Mouse (Mus musculus) MEL (cell line): Measurements from ENCODE around the gene Fgf8. TPM values are rescaled to one million over a fixed set of nuclear protein-coding genes. Genes with fewer than 3 reads are reported as not detected.

Source experiments
- DNase-seq: peaks from one replicate; pipeline ENCODE4 v3.0.0; 2011; ENCODE audit warnings: low read depth, low spot score
- H3K27ac ChIP-seq: 2 replicates; pipeline ENCODE4 v1.5.1; 2012; ENCODE audit warnings: low read depth, mild to moderate bottlenecking, control low read depth, low read length, moderate library complexity; ENCODE audit not compliant: control insufficient read depth
- H3K27me3 ChIP-seq, 2 experiments: fragments of 150-350 bp in 1 of 2; sonication (generic) in 1 of 2; 2 replicates each; pipeline ENCODE4 v1.6.1; 2012; ENCODE audit warnings: low read length in 2 of 2, mild to moderate bottlenecking in 2 of 2, improper control_type of control experiment in 1 of 2, moderate library complexity in 1 of 2; ENCODE audit not compliant: insufficient read depth in 2 of 2, control insufficient read depth in 1 of 2
- H3K36me3 ChIP-seq, 2 experiments: 2 replicates each; pipeline ENCODE4 v1.6.1; 2012 to 2014; ENCODE audit warnings: low read length in 2 of 2, improper control_type of control experiment in 1 of 2, inconsistent platforms in 1 of 2, mild to moderate bottlenecking in 1 of 2; ENCODE audit not compliant: insufficient read depth in 2 of 2, control insufficient read depth in 1 of 2
- H3K4me1 ChIP-seq, 2 experiments: fragments of 150-350 bp in 1 of 2; sonication (generic) in 1 of 2; 2 replicates each; pipeline ENCODE4 v1.6.1; 2012; ENCODE audit warnings: low read length in 2 of 2, improper control_type of control experiment in 1 of 2, mild to moderate bottlenecking in 1 of 2; ENCODE audit not compliant: insufficient read depth in 2 of 2, control insufficient read depth in 1 of 2
- H3K4me3 ChIP-seq, 2 experiments: fragments of 150-350 bp in 1 of 2; sonication (generic) in 1 of 2; 2 replicates each; pipeline ENCODE4 v1.5.1; 2012; ENCODE audit warnings: low read depth in 2 of 2, low read length in 2 of 2, mild to moderate bottlenecking in 2 of 2, moderate library complexity in 2 of 2, control low read depth in 1 of 2, improper control_type of control experiment in 1 of 2; ENCODE audit not compliant: control insufficient read depth in 1 of 2, insufficient read depth in 1 of 2
- H3K79me2 ChIP-seq: 2 replicates; pipeline ENCODE4 v1.6.1; 2012; ENCODE audit warnings: mild to moderate bottlenecking, low read length, moderate library complexity; ENCODE audit not compliant: control insufficient read depth, poor library complexity, insufficient read depth
- H3K9ac ChIP-seq: 2 replicates; pipeline ENCODE4 v1.6.1; 2012; ENCODE audit warnings: low read depth, mild to moderate bottlenecking, control low read depth, low read length, moderate library complexity; ENCODE audit not compliant: control insufficient read depth, poor library complexity, severe bottlenecking
- H3K9me3 ChIP-seq: fragments of 150-350 bp; sonication (generic); replicated peaks from 2 replicates; pipeline ENCODE4 v1.6.1; 2012; ENCODE audit warnings: mild to moderate bottlenecking, low read length, improper control_type of control experiment, moderate library complexity; ENCODE audit not compliant: insufficient read depth
- CHD2 ChIP-seq: IDR thresholded peaks from 2 replicates; pipeline ENCODE4 v1.6.1; 2011; ENCODE audit warnings: low read length, improper control_type of control experiment
- CTCF ChIP-seq, 3 experiments: IDR thresholded peaks in 2 of 3; conservative IDR thresholded peaks in 1 of 3; 2 replicates each; pipeline ENCODE4 v1.5.1; 2011 to 2012; ENCODE audit warnings: low read length in 3 of 3, low read depth in 2 of 3, mild to moderate bottlenecking in 2 of 3, improper control_type of control experiment in 1 of 3, inconsistent platforms in 1 of 3, mixed read lengths in 1 of 3, moderate library complexity in 1 of 3; ENCODE audit not compliant: control insufficient read depth in 1 of 3, insufficient read depth in 1 of 3, poor library complexity in 1 of 3, severe bottlenecking in 1 of 3
- E2F4 ChIP-seq: IDR thresholded peaks from 2 replicates; pipeline ENCODE4 v1.6.1; 2011; ENCODE audit warnings: low read depth, low read length, improper control_type of control experiment, borderline replicate concordance
- ELF1 ChIP-seq: IDR thresholded peaks from 2 replicates; pipeline ENCODE4 v1.6.1; 2014; ENCODE audit warnings: low read depth, mild to moderate bottlenecking, inconsistent platforms, low read length, improper control_type of control experiment, moderate library complexity
- EP300 ChIP-seq, 2 experiments: IDR thresholded peaks; 2 replicates each; pipeline ENCODE4 v1.6.1; 2011; ENCODE audit warnings: improper control_type of control experiment in 2 of 2, low read length in 2 of 2, low read depth in 1 of 2, mild to moderate bottlenecking in 1 of 2
- HCFC1 ChIP-seq: IDR thresholded peaks from 2 replicates; pipeline ENCODE4 v1.6.1; 2012; ENCODE audit warnings: low read depth, mild to moderate bottlenecking, inconsistent platforms, low read length, improper control_type of control experiment, moderate library complexity
- JUND ChIP-seq: IDR thresholded peaks from 2 replicates; pipeline ENCODE4 v1.6.1; 2011; ENCODE audit warnings: low read depth, mild to moderate bottlenecking, improper control_type of control experiment, low read length
- MAZ ChIP-seq: IDR thresholded peaks from 2 replicates; pipeline ENCODE4 v1.6.1; 2012; ENCODE audit warnings: low read depth, mild to moderate bottlenecking, inconsistent platforms, low read length, improper control_type of control experiment
- MEF2A ChIP-seq: IDR thresholded peaks from 2 replicates; pipeline ENCODE4 v1.6.1; 2014; ENCODE audit warnings: low read depth, mild to moderate bottlenecking, inconsistent platforms, low read length, improper control_type of control experiment; ENCODE audit not compliant: poor library complexity, insufficient replicate concordance, severe bottlenecking; ENCODE audit errors: extremely low read depth
- MXI1 ChIP-seq: IDR thresholded peaks from 2 replicates; pipeline ENCODE4 v1.6.1; 2011; ENCODE audit warnings: mild to moderate bottlenecking, low read depth, low read length, improper control_type of control experiment
- NRF1 ChIP-seq: IDR thresholded peaks from 2 replicates; pipeline ENCODE4 v1.6.1; 2014; ENCODE audit warnings: low read depth, mild to moderate bottlenecking, inconsistent platforms, low read length, improper control_type of control experiment, moderate library complexity; ENCODE audit not compliant: poor library complexity, insufficient read depth, severe bottlenecking
- POLR2A ChIP-seq, 2 experiments: IDR thresholded peaks; 2 replicates each; pipeline ENCODE4 v1.6.1; 2011 to 2012; ENCODE audit warnings: low read length in 2 of 2, mild to moderate bottlenecking in 2 of 2, control low read depth in 1 of 2, improper control_type of control experiment in 1 of 2, low read depth in 1 of 2, moderate library complexity in 1 of 2; ENCODE audit not compliant: control insufficient read depth in 1 of 2, insufficient read depth in 1 of 2, poor library complexity in 1 of 2
- RCOR1 ChIP-seq: IDR thresholded peaks from 2 replicates; pipeline ENCODE4 v1.6.1; 2012; ENCODE audit warnings: low read depth, mild to moderate bottlenecking, inconsistent platforms, low read length, improper control_type of control experiment
- SMC3 ChIP-seq: IDR thresholded peaks from 2 replicates; pipeline ENCODE4 v1.6.1; 2011; ENCODE audit warnings: low read depth, low read length, improper control_type of control experiment
- UBTF ChIP-seq: IDR thresholded peaks from 2 replicates; pipeline ENCODE4 v1.6.1; 2012; ENCODE audit warnings: low read depth, mild to moderate bottlenecking, inconsistent platforms, low read length, improper control_type of control experiment, moderate library complexity, borderline replicate concordance; ENCODE audit not compliant: insufficient read depth
- ZC3H11A ChIP-seq: IDR thresholded peaks from 2 replicates; pipeline ENCODE4 v1.6.1; 2012; ENCODE audit warnings: low read depth, mild to moderate bottlenecking, inconsistent platforms, low read length, improper control_type of control experiment
- ZNF384 ChIP-seq: IDR thresholded peaks from 2 replicates; pipeline ENCODE4 v1.6.1; 2012; ENCODE audit warnings: low read depth, mild to moderate bottlenecking, inconsistent platforms, low read length, improper control_type of control experiment
- polyA plus RNA-seq, 2 experiments: library from polyadenylated mRNA; stranded (reverse) in 1 of 2; unstranded in 1 of 2; fragments of >175 nt in 1 of 2; fragments of >200 nt in 1 of 2; gene quantifications; 2 replicates each; pipeline versions ENCODE4 v1.2.1 to v1.2.4; 2012; ENCODE audit warnings: low replicate concordance in 2 of 2, low read depth in 1 of 2; ENCODE audit not compliant: insufficient read length in 2 of 2, insufficient read depth in 1 of 2, missing spikeins in 1 of 2
- total RNA-seq: library from RNA; depleted of rRNA; stranded (reverse); fragments of 300-350 nt; gene quantifications from 2 replicates; pipeline ENCODE4 v1.2.3, GENCODE M21; 2012

Gene Fgf8
- total and polyA plus RNA-seq, 3 experiments = not detected

DNA sequence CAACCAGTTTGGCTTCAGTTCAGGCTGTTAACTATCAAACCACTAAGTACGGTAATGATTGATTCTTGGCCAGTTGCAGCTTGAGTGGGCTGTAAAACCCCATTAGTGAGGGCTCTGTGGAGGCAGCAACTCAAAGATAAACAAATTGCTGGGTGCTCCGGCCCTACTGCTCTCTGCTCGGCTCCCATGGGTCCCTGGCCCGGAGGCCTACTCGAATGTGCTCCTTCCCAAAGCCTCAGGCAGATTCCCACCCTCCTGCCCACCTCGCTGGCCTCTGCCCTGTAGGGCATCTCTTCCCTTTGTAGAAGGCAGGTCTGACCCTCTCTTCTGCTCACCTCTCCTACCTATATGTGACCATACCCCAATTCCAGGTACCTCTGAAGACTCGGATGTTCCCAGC, 8.0 kb downstream of the Fgf8 start:
- no peak overlapping the region for H3K4me3 ChIP-seq
- no peak overlapping the region for H3K27ac ChIP-seq
- peaks cover 6 to 10% of the 10 kb centered on the region in 2 experiments for H3K27me3 ChIP-seq
- no peaks in the 10 kb centered on the region for H3K36me3 ChIP-seq
- H3K9ac ChIP-seq = no peak overlapping the region
- 0 out of 4 replicates have a peak, but pooled peaks cover 0 to 6% of the 10 kb centered on the region in 2 experiments for H3K4me1 ChIP-seq
- TF ChIP-seq ZNF384 (no peak), RCOR1 (peak; percentile 65; the same call in 1 of the 2 replicates)
- no peaks in the 10 kb centered on the region for H3K9me3 ChIP-seq
- H3K79me2 ChIP-seq = no peaks in the 10 kb centered on the region
- no peak for DNase-seq

DNA sequence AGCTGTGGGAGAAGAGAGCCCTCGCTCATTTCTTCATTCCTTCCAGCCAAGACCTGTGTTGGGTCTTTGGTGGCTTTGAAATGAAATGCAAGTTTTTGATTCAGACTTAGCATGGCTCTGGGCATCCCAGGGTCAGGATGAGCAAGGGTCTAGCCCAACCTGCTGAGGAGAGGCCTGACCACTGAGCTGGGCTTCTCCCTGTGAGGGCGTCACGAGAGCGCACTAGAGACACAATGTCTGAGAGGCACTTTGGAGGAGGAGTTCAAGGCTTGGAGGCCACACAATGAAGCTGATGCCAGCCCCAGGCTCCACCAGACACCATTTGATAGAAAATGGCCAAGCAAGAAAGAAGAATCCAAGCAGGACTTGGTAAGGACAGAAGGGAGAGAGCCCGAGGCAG, 8.5 kb downstream of the Fgf8 start:
- Histone ChIP-seq H3K4me1 (0 out of 4 replicates have a peak, but pooled peaks cover 0 to 6% of the 10 kb centered on the region in 2 experiments), H3K27ac (no peak overlapping the region), H3K4me3 (no peak overlapping the region)
- DNase-seq = no peak
- no peak for TF ChIP-seq MAZ
- TF ChIP-seq JUND = no peak
- no peak for TF ChIP-seq EP300 (IDR thresholded peaks at IDR 0.05; ENCODE audit: low read depth in 1 of 2, low read length in 2 of 2)
- TF ChIP-seq CTCF (IDR thresholded peaks at IDR 0.05 in 2 of 3, conservative IDR thresholded peaks at IDR 0.05 in 1 of 3; ENCODE audit: control insufficient read depth in 1 of 3, insufficient read depth in 1 of 3, low read depth in 2 of 3, low read length in 3 of 3, poor library complexity in 1 of 3, severe bottlenecking in 1 of 3) = no peak
- TF ChIP-seq, all 39 proteins: peak for 0
- Histone ChIP-seq H3K9ac (no peak overlapping the region), H3K9me3 (no peaks in the 10 kb centered on the region), H3K36me3 (no peaks in the 10 kb centered on the region), H3K79me2 (no peaks in the 10 kb centered on the region), H3K27me3 (peaks cover 6 to 10% of the 10 kb centered on the region in 2 experiments)

DNA sequence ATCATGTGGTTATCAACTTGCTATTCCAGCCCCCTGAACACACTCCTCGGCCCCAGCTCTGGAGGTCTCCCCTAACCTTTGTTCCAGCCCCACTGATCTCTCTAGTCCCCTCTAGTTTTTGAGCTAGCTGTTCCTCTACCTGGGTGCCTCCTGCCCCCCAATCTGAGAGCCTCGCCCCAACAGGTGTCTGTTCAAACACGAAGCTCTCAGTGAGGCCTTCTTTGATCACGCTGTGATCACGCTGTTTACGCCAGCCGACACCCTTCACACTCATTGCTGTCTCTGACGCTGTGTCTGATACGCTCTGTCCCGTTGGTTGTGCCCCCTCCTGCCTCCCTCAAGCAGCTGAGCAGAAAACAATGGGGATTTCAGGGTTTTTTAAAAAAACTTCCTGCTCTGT, 9.2 kb downstream of the Fgf8 start:
- Histone ChIP-seq H3K9me3 (no peaks in the 10 kb centered on the region), H3K9ac (no peak overlapping the region), H3K4me1 (0 out of 4 replicates have a peak, but pooled peaks cover 0 to 6% of the 10 kb centered on the region in 2 experiments), H3K27ac (no peak overlapping the region)
- DNase-seq = no peak
- TF ChIP-seq CHD2 = no peak
- no peak for TF ChIP-seq POLR2A (IDR thresholded peaks at IDR 0.05; ENCODE audit: control insufficient read depth in 1 of 2, insufficient read depth in 1 of 2, low read depth in 1 of 2, low read length in 2 of 2, poor library complexity in 1 of 2)
- TF ChIP-seq HCFC1 = no peak
- no peak for TF ChIP-seq E2F4
- TF ChIP-seq MXI1 = no peak
- TF ChIP-seq SMC3 = no peak
- TF ChIP-seq UBTF = no peak
- no peak for TF ChIP-seq ZC3H11A
- no peak for TF ChIP-seq MAZ
- TF ChIP-seq ZNF384 = no peak
- no peak for TF ChIP-seq ELF1
- no peak for TF ChIP-seq NRF1
- TF ChIP-seq MEF2A = no peak
- TF ChIP-seq, all 39 proteins: peak for 0
- H3K4me3 ChIP-seq = no peak overlapping the region
- no peaks in the 10 kb centered on the region for H3K79me2 ChIP-seq
- H3K27me3 ChIP-seq = peaks cover 6 to 10% of the 10 kb centered on the region in 2 experiments
- no peaks in the 10 kb centered on the region for H3K36me3 ChIP-seq
